Mouse (Mus musculus) testis, adult 2 months (tissue): ENCODE measurements around the gene Pik3ap1.

Experiments used
- CTCF ChIP-seq: fragments of 200-500 bp; IDR thresholded peaks from 2 replicates; pipeline ENCODE4 v1.5.1; 2012; ENCODE audit warnings: low read depth, mild to moderate bottlenecking, inconsistent platforms, low read length, moderate library complexity; ENCODE audit not compliant: control insufficient read depth, insufficient read depth, insufficient replicate concordance
- POLR2A ChIP-seq: fragments of 200-500 bp; IDR thresholded peaks from 2 replicates; pipeline ENCODE4 v1.6.1; 2012; ENCODE audit warnings: low read depth, mild to moderate bottlenecking, inconsistent platforms, low read length, moderate library complexity; ENCODE audit not compliant: control insufficient read depth

GRCm38 (mm10) chr19:41314696-41315095 lies 70.2 kb downstream of the Pik3ap1 start:
- TF ChIP-seq CTCF, result no peak
- no peak for TF ChIP-seq POLR2A
